Mouse (Mus musculus) olfactory bulb, adult 2 months (tissue): ENCODE measurements around the gene Fam206a.

Experiments
- CTCF ChIP-seq: fragments of 200-500 bp; IDR thresholded peaks from 2 replicates; pipeline ENCODE4 v1.5.1; 2012; ENCODE audit warnings: low read depth, mild to moderate bottlenecking, low read length, moderate library complexity; ENCODE audit not compliant: insufficient read depth
- POLR2A ChIP-seq: fragments of 200-500 bp; IDR thresholded peaks from 2 replicates; pipeline ENCODE4 v1.6.1; 2012; ENCODE audit warnings: mild to moderate bottlenecking, low read depth, low read length, moderate library complexity; ENCODE audit not compliant: insufficient read depth

DNA sequence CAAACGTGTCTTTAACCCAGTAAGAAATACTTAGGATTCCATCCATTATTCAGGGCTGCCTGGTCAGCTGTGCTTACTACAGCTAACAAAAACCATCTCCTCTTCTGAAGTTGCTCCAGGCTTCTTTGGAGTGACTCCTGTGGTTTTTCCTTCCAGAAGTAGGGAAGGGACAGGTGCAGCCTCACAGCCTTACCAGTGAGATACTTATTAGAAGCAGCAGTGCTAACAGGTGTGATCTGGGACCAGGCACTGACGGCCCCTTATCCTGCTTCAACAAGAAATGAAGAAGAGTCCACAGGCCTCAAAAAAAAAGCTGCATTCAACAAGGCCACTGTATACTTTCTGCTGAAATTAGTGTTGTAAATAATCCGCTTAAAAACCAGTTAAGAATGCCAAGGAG is 9.5 kb downstream of the Fam206a start:
- TF ChIP-seq CTCF (no peak), POLR2A (no peak)
